ENCODE assay signal across 8 mouse cellular contexts in the genomic region with DNA sequence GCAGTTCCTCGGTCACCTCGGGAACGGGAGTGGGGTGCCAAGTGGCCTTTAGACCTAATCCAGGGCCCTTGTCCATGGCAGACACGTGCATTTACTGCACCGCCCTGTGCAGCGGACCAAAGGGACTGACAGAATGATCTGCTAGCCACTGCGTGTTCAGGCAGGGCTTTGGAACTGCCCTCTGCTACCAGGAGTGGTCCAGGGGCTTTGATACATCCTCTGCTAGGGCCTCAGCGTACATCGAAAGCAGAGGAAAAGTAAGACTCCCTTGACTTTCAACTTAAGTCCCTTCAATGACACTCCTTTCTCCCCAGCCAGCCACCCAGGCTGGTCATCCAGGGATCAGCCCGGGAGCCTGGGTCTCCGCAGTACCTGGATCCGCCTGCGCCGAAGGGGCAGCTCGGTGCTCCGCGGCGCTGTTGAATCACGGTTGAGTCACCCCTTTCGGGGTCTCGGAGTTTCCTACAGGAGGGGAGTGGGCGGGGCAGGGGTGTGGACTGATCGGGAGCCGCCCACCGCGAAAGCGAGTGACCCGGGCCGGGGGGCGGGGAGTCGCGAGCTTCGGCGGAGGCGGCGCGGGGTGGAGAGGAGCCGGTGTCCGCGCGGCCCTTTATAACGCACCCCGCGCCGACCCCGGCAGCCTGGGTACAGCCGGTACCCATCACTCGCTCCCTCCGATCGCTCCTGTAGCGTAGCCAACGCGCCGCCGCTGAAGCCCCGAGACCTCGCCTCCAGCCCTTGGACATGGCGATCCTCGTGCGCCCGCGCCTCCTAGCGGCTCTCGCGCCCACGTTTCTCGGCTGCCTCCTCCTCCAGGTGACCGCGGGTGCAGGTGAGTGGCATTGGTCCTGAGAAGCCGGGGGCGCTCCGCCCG. TPM values are rescaled to one million over a fixed set of nuclear protein-coding genes. Genes with fewer than 3 reads are reported as not detected.
DNase-seq lines count a peak whose midpoint lies in the region; ATAC-seq and TF ChIP-seq lines count a peak whose summit lies in the region.

A gene (plus strand): TSS at position 567 of the 874 bp plus-strand sequence.

- H3K4me2 ChIP-seq in CH12.LX (ENCODE audit: insufficient read depth, low read depth, poor library complexity, severe bottlenecking): peak within 1 kb of the TSS; percentile 91
- peak within 1 kb of the TSS; percentile 95 for H3K4me2 ChIP-seq in forebrain, embryonic 16.5 days (ENCODE audit: low read length)
- H3K4me2 ChIP-seq in lung, embryonic 14.5 days: peak within 1 kb of the TSS; percentile 93

- no peaks in the 10 kb centered on the region for H3K9me3 ChIP-seq in CH12.LX (replicated peaks; ENCODE audit: low read length)
- H3K9me3 ChIP-seq in forebrain, embryonic 16.5 days (ENCODE audit: control insufficient read depth, low read length): no peaks in the 10 kb centered on the region
- H3K9me3 ChIP-seq in lung, embryonic 14.5 days (ENCODE audit: low read depth, low read length): no peaks in the 10 kb centered on the region

- DNase-seq in CH12.LX (ENCODE audit: extremely low read depth): peak; percentile 55
- peak; percentile 60 for DNase-seq in heart, postnatal 25 days (ENCODE audit: low spot score)
- DNase-seq in layer of hippocampus, adult 2 months (ENCODE audit: low spot score in 2 of 2): peak; percentile 68 to 75
- DNase-seq in lung, embryonic 14.5 days: peak; percentile 88
- DNase-seq in thymus, postnatal 10 days (ENCODE audit: low spot score in 2 of 2): peak; percentile 32 to 58

- TF ChIP-seq CTCF in CH12.LX (conservative IDR thresholded peaks at IDR 0.05 in 1 of 2, IDR thresholded peaks at IDR 0.05 in 1 of 2; ENCODE audit: low read depth in 2 of 2, low read length in 2 of 2): peak in 1 of 2 experiments; percentile 77; a peak in 2 of 4 replicates
- peak; percentile 62 for TF ChIP-seq CTCF in layer of hippocampus, adult 2 months (conservative IDR thresholded peaks at IDR 0.05)
- TF ChIP-seq CTCF in lung, embryonic 14.5 days (IDR thresholded peaks at IDR 0.05; ENCODE audit: low read depth): peak; percentile 87

- H3K9ac ChIP-seq in CH12.LX (ENCODE audit: insufficient read depth, low read depth): peak within 1 kb of the TSS; percentile 41; the same call in 1 of the 2 replicates
- H3K9ac ChIP-seq in forebrain, embryonic 16.5 days (replicated peaks; ENCODE audit: low read depth, low read length): peak within 1 kb of the TSS; percentile 77
- peak within 1 kb of the TSS; percentile 60 for H3K9ac ChIP-seq in lung, embryonic 14.5 days

- in situ Hi-C loops in CH12.LX (cut with MboI; ENCODE audit: low pct_ligation_motif_present, low pct_unique_long_range_greater_than_20kb, low sequenced_read_pairs): loop anchor here (5.0 to 25.0 kb wide), 2 partner anchors 176 to 411 kb away; no protein-coding TSS in a partner anchor

- H3K27ac ChIP-seq in CH12.LX (ENCODE audit: insufficient read depth, low read depth): no peak within 1 kb of the TSS
- peak within 1 kb of the TSS; percentile 20; the same call in 1 of the 2 replicates for H3K27ac ChIP-seq in forebrain, embryonic 16.5 days (ENCODE audit: low read length)
- H3K27ac ChIP-seq in layer of hippocampus, adult 2 months: peak within 1 kb of the TSS; percentile 93
- H3K27ac ChIP-seq in lung, embryonic 14.5 days (ENCODE audit: low read depth): peak within 1 kb of the TSS; percentile 81

- TF ChIP-seq POLR2A in CH12.LX (IDR thresholded peaks at IDR 0.05; ENCODE audit: low read depth, low read length): peak; percentile 30; the same call in 1 of the 2 replicates

- peaks cover 0 to 5% of the 10 kb centered on the region in 2 experiments for H3K36me3 ChIP-seq in CH12.LX (replicated peaks in 1 of 2; ENCODE audit: control insufficient read depth in 1 of 2, insufficient read depth in 1 of 2, low read length in 1 of 2)
- no peaks in the 10 kb centered on the region for H3K36me3 ChIP-seq in forebrain, embryonic 16.5 days (ENCODE audit: control insufficient read depth, insufficient read depth)
- no peaks in the 10 kb centered on the region for H3K36me3 ChIP-seq in lung, embryonic 14.5 days (ENCODE audit: insufficient read depth)

- H3K79me2 ChIP-seq in CH12.LX (replicated peaks; ENCODE audit: control insufficient read depth, extremely low read depth, insufficient read depth, poor library complexity, severe bottlenecking): no peaks in the 10 kb centered on the region

- peak; percentile 53 for TF ChIP-seq RAD21 in CH12.LX (IDR thresholded peaks at IDR 0.05; ENCODE audit: low read depth, low read length)

- dilution Hi-C loops in CH12.LX (cut with MboI; ENCODE audit: extremely low pct_ligation_motif_present, extremely low pct_unique_long_range_greater_than_20kb, low sequenced_read_pairs): no loop called here

- ATAC-seq in cerebellum, adult (ENCODE audit: insufficient number of reproducible peaks, low FRiP score, low TSS enrichment): peak; percentile 86
- ATAC-seq in forebrain, embryonic 16.5 days: peak; percentile 85
- ATAC-seq in lung, embryonic 14.5 days (ENCODE audit: insufficient read depth): peak; percentile 90
- peak; percentile 67 for ATAC-seq in neutrophil, adult 5-6 weeks (ENCODE audit: extremely low read depth, insufficient number of reproducible peaks, low FRiP score, poor library complexity, severe bottlenecking)

- H3K4me1 ChIP-seq in CH12.LX (ENCODE audit: control insufficient read depth in 1 of 2, insufficient read depth in 2 of 2): peaks cover 0 to 31% of the 10 kb centered on the region in 2 experiments; a peak in 2 of 4 replicates
- peaks cover 34% of the 10 kb centered on the region for H3K4me1 ChIP-seq in forebrain, embryonic 16.5 days (replicated peaks; ENCODE audit: control insufficient read depth, insufficient read depth, low read length)
- peaks cover 3% of the 10 kb centered on the region; the same call in 1 of the 2 replicates for H3K4me1 ChIP-seq in lung, embryonic 14.5 days (ENCODE audit: insufficient read depth)

- intact Hi-C loops in heart, postnatal 25 days (cut with DNase I): loop anchor here (2.0 kb wide), 2 partner anchors 84 to 172 kb away; no protein-coding TSS in a partner anchor

- WGBS in forebrain, embryonic 16.5 days: under 1% methylated on average over 72 of the region's 73 CpGs
- under 1% methylated on average over 72 of the region's 73 CpGs for WGBS in lung, embryonic 14.5 days

- no peak for TF ChIP-seq EP300 in CH12.LX (IDR thresholded peaks at IDR 0.05; ENCODE audit: low read length)

- peak within 1 kb of the TSS; percentile 57 to 71 (median 64) for H3K4me3 ChIP-seq in CH12.LX (replicated peaks in 1 of 3; ENCODE audit: low read depth in 2 of 3, low read length in 2 of 3, poor library complexity in 1 of 3)
- peak within 1 kb of the TSS; percentile 76 for H3K4me3 ChIP-seq in forebrain, embryonic 16.5 days (replicated peaks; ENCODE audit: low read length)
- H3K4me3 ChIP-seq in layer of hippocampus, adult 2 months: peak within 1 kb of the TSS; percentile 86
- H3K4me3 ChIP-seq in lung, embryonic 14.5 days (ENCODE audit: low read depth, low read length): peak within 1 kb of the TSS; percentile 61

- no peaks in the 10 kb centered on the region for H3K27me3 ChIP-seq in CH12.LX (replicated peaks)
- H3K27me3 ChIP-seq in forebrain, embryonic 16.5 days (replicated peaks; ENCODE audit: control insufficient read depth, insufficient read depth, low read length): no peaks in the 10 kb centered on the region
- peaks cover 5% of the 10 kb centered on the region; the same call in 1 of the 2 replicates for H3K27me3 ChIP-seq in lung, embryonic 14.5 days (ENCODE audit: insufficient read depth, low read length)

TF ChIP-seq in CH12.LX, 34 proteins besides CTCF, POLR2A, EP300 and RAD21 (continues in another document):
- peak; percentile 73 for TF ChIP-seq SMC3 (IDR thresholded peaks at IDR 0.05; ENCODE audit: low read depth, low read length)
- TF ChIP-seq ZNF384 (IDR thresholded peaks at IDR 0.05; ENCODE audit: low read depth, low read length): no peak
- no peak for TF ChIP-seq MAFK (IDR thresholded peaks at IDR 0.05; ENCODE audit: insufficient replicate concordance, low read length)
- TF ChIP-seq JUN (IDR thresholded peaks at IDR 0.05; ENCODE audit: insufficient read depth, low read depth, low read length): no peak
- no peak for TF ChIP-seq CHD1 (IDR thresholded peaks at IDR 0.05; ENCODE audit: low read depth, low read length)
- TF ChIP-seq RCOR1 (conservative IDR thresholded peaks at IDR 0.05; ENCODE audit: low read depth, low read length): no peak
- TF ChIP-seq E2F4 (IDR thresholded peaks at IDR 0.05; ENCODE audit: insufficient replicate concordance, low read depth, low read length): no peak
- TF ChIP-seq CHD2 (IDR thresholded peaks at IDR 0.05; ENCODE audit: low read length): 0 out of 2 replicates have a peak, but pooled peaks have one; percentile 1
- TF ChIP-seq USF1 (IDR thresholded peaks at IDR 0.05; ENCODE audit: low read depth, low read length): no peak
- TF ChIP-seq PAX5 (IDR thresholded peaks at IDR 0.05; ENCODE audit: low read length): no peak
- TF ChIP-seq BHLHE40 (IDR thresholded peaks at IDR 0.05; ENCODE audit: low read depth, low read length): peak; percentile 52; the same call in 1 of the 2 replicates
- 0 out of 2 replicates have a peak, but pooled peaks have one; percentile 39 for TF ChIP-seq MAZ (IDR thresholded peaks at IDR 0.05; ENCODE audit: low read depth, low read length)
- no peak for TF ChIP-seq ETS1 (conservative IDR thresholded peaks at IDR 0.05; ENCODE audit: low read depth, low read length)
- TF ChIP-seq ZMIZ1 (IDR thresholded peaks at IDR 0.05; ENCODE audit: low read depth, low read length): no peak
- peak; percentile 68; the same call in 1 of the 2 replicates for TF ChIP-seq MAX (IDR thresholded peaks at IDR 0.05; ENCODE audit: low read length)
- TF ChIP-seq MXI1 (IDR thresholded peaks at IDR 0.05; ENCODE audit: low read depth, low read length): peak; percentile 64; the same call in 1 of the 2 replicates
- TF ChIP-seq TCF12 (IDR thresholded peaks at IDR 0.05; ENCODE audit: low read depth, low read length): peak; percentile 27; the same call in 1 of the 2 replicates
- TF ChIP-seq NELFE (IDR thresholded peaks at IDR 0.05; ENCODE audit: low read depth, low read length): 0 out of 2 replicates have a peak, but pooled peaks have one; percentile 31
- 0 out of 2 replicates have a peak, but pooled peaks have one; percentile 23 for TF ChIP-seq MEF2A (IDR thresholded peaks at IDR 0.05; ENCODE audit: borderline replicate concordance, low read depth, low read length)
- TF ChIP-seq ZC3H11A (IDR thresholded peaks at IDR 0.05; ENCODE audit: low read depth, low read length): no peak

RNA-seq across cellular contexts. Expression of the gene that starts here (rescaled TPM):
- total RNA-seq in CH12.LX (2012; rRNA removed) (0.34 and 0.55 TPM in 2 replicates), CH12.LX (2014; rRNA removed) (0.46 and 0.86 TPM in 2 replicates)
- 0.73 and 0.86 TPM in 2 replicates for polyA plus RNA-seq in CH12.LX (2012; ENCODE audit: insufficient read length, low read depth)
- polyA plus RNA-seq in forebrain, embryonic 16.5 days (2015; fragmentation: Nextera tagmentation; extraction: Ambion mirVana): 9.1 and 9.5 TPM in 2 replicates
- 10 to 100 TPM; 20.8 to 27.2 TPM for total RNA-seq in heart, postnatal 25 days (2021)
- 10 to 100 TPM; 52.6 to 68.0 TPM for total RNA-seq in layer of hippocampus, adult 2 months (2021)
- polyA plus RNA-seq in lung, embryonic 14.5 days (2014; fragmentation: Nextera tagmentation; extraction: Ambion mirVana): 16.1 and 19.1 TPM in 2 replicates
- 0.58 TPM in 1 of 2 replicates, not detected in the other for total RNA-seq in neutrophil, adult 5-6 weeks (2017)

Comparison
In these comparisons a context has a peak if more than half of its experiments do, and no peak if none do; other contexts are left out.
1. RNA of the gene that starts here (total RNA-seq): 52.6 to 68.0 TPM in layer of hippocampus, adult 2 months and 20.8 to 27.2 TPM in heart, postnatal 25 days; 0.58 TPM in neutrophil, adult 5-6 weeks and 0.34 to 0.86 TPM in CH12.LX; every median in the first group is over 10 times any median in the second.
2. Peak in DNase-seq, H3K4me3 ChIP-seq, H3K9ac ChIP-seq and H3K4me2 ChIP-seq in CH12.LX; RNA of the gene not detected or under 1 TPM.
3. Peak in ATAC-seq in neutrophil, adult 5-6 weeks; RNA of the gene not detected or under 1 TPM.
4. Peak in every context shown above with its lines, with median percentiles within 50 percentile points of each other: DNase-seq, H3K4me2 ChIP-seq, H3K4me3 ChIP-seq, H3K9ac ChIP-seq and ATAC-seq.